Mouse (Mus musculus) cerebellum, adult 9-11 months (tissue): ENCODE results near the gene Cdc42ep4.

Experiments
- DNase-seq: peaks from one replicate; pipeline ENCODE4 v3.0.0; 2022

Gene Cdc42ep4

GRCm38 (mm10) chr11:113747725-113748380, 3.8 kb downstream of the Cdc42ep4 start:
- DNase-seq: no peak

- no peak for DNase-seq
Observed at GRCm38 (mm10) chr11:113747056-113747455, 4.6 kb downstream of the Cdc42ep4 start.

GRCm38 (mm10) chr11:113745961-113746360, 5.7 kb downstream of the Cdc42ep4 start:
- DNase-seq: no peak

- no peak for DNase-seq
Observed at GRCm38 (mm10) chr11:113742998-113743397, 8.7 kb downstream of the Cdc42ep4 start.

GRCm38 (mm10) chr11:113740100-113740499, 11.6 kb downstream of the Cdc42ep4 start:
- DNase-seq: no peak

GRCm38 (mm10) chr11:113739213-113739612, 12.5 kb downstream of the Cdc42ep4 start:
- DNase-seq: no peak

- DNase-seq: no peak
Observed at GRCm38 (mm10) chr11:113737912-113738311, 13.8 kb downstream of the Cdc42ep4 start.

- no peak for DNase-seq
Observed at GRCm38 (mm10) chr11:113737553-113737854, 14.2 kb downstream of the Cdc42ep4 start.

- no peak for DNase-seq
Observed at GRCm38 (mm10) chr11:113736848-113737552, 14.7 kb downstream of the Cdc42ep4 start.

- DNase-seq: no peak
Observed at GRCm38 (mm10) chr11:113735151-113735550, 16.5 kb downstream of the Cdc42ep4 start.

- no peak for DNase-seq
Observed at GRCm38 (mm10) chr11:113733631-113734364, 17.9 kb downstream of the Cdc42ep4 start.

- DNase-seq: no peak
Observed at GRCm38 (mm10) chr11:113731945-113732612, 19.6 kb downstream of the Cdc42ep4 start.

- no peak for DNase-seq
Observed at GRCm38 (mm10) chr11:113730879-113731278, 20.8 kb downstream of the Cdc42ep4 start.

- no peak for DNase-seq
Observed at GRCm38 (mm10) chr11:113729917-113730316, 21.8 kb downstream of the Cdc42ep4 start.

- DNase-seq: no peak
Observed at GRCm38 (mm10) chr11:113729239-113729638, 22.4 kb downstream of the Cdc42ep4 start.

GRCm38 (mm10) chr11:113727992-113728391, 23.7 kb downstream of the Cdc42ep4 start:
- no peak for DNase-seq

GRCm38 (mm10) chr11:113726994-113727888, 24.4 kb downstream of the Cdc42ep4 start:
- DNase-seq: no peak

- no peak for DNase-seq
Observed at GRCm38 (mm10) chr11:113725235-113726048, 26.2 kb downstream of the Cdc42ep4 start.

GRCm38 (mm10) chr11:113722405-113723090, 29.1 kb downstream of the Cdc42ep4 start:
- peak; percentile 25 for DNase-seq

GRCm38 (mm10) chr11:113717767-113718424, 33.8 kb downstream of the Cdc42ep4 start:
- DNase-seq: no peak
